Mouse (Mus musculus) forebrain, postnatal 0 days (tissue): Measurements from ENCODE around the gene St3gal2. TPM values are rescaled to one million over a fixed set of nuclear protein-coding genes. Genes with fewer than 3 reads are reported as not detected.

Source experiments
- ATAC-seq: fragments of 200-750 bp; cut with Nextera tagmentation; 2 replicates; pipeline ENCODE4 v1.8.0; 2017; ENCODE audit warnings: mild to moderate bottlenecking, moderate library complexity
- DNase-seq: peaks from one replicate; pipeline ENCODE4 v3.0.0-alpha.2; 2015
- H3K27ac ChIP-seq: fragments of 300-500 bp; sonication (generic); 2 replicates; pipeline ENCODE4 v1.5.1; 2014; ENCODE audit warnings: low read depth, mild to moderate bottlenecking, antibody characterized with exemption, low read length, moderate library complexity, mixed read lengths
- H3K27me3 ChIP-seq: fragments of 300-500 bp; sonication (generic); 2 replicates; pipeline ENCODE4 v1.6.1; 2014; ENCODE audit warnings: mild to moderate bottlenecking, low read length, mixed read lengths; ENCODE audit not compliant: insufficient read depth
- H3K36me3 ChIP-seq: fragments of 300-500 bp; sonication (generic); 2 replicates; pipeline ENCODE4 v1.6.1; 2014; ENCODE audit warnings: mild to moderate bottlenecking, moderate library complexity; ENCODE audit not compliant: insufficient read depth
- H3K4me1 ChIP-seq: fragments of 300-500 bp; sonication (generic); 2 replicates; pipeline ENCODE4 v1.6.1; 2014; ENCODE audit warnings: antibody characterized with exemption; ENCODE audit not compliant: insufficient read depth
- H3K4me2 ChIP-seq: fragments of 300-500 bp; sonication (generic); 2 replicates; pipeline ENCODE4 v1.6.1; 2014; ENCODE audit warnings: low read depth, mild to moderate bottlenecking, moderate library complexity
- H3K4me3 ChIP-seq: fragments of 300-500 bp; sonication (generic); 2 replicates; pipeline ENCODE4 v1.5.1; 2014; ENCODE audit warnings: low read depth, low read length, mixed read lengths
- H3K9ac ChIP-seq: fragments of 300-500 bp; sonication (generic); 2 replicates; pipeline ENCODE4 v1.6.1; 2014; ENCODE audit warnings: mild to moderate bottlenecking
- H3K9me3 ChIP-seq: fragments of 300-500 bp; sonication (generic); 2 replicates; pipeline ENCODE4 v1.6.1; 2016; ENCODE audit warnings: low read length
- CTCF ChIP-seq: sonication (generic); IDR thresholded peaks from 2 replicates; pipeline ENCODE4 v1.5.1; 2016; ENCODE audit warnings: antibody characterized with exemption, control low read depth, low read depth
- WGBS: fragments of 180-500 bp; shearing (Covaris S2); extraction: QIAGEN DNeasy Blood & Tissue Kit; methylation state at CpG from one replicate; pipeline ENCODE4 v1.1.7; 2014; 5-methylcytosine and 5-hydroxymethylcytosine counted together
- polyA plus RNA-seq: library from polyadenylated mRNA; unstranded; fragments of >200 nt; fragmentation: Nextera tagmentation; extraction: Ambion mirVana; gene quantifications from 2 replicates; pipeline ENCODE4 v1.2.1, GENCODE M21; 2015
- total RNA-seq: library from RNA; depleted of rRNA; stranded (reverse); fragments of >200 nt; gene quantifications from 2 replicates; pipeline ENCODE4 v1.2.3, GENCODE M21; 2014; rRNA removed

The St3gal2 gene
- total RNA-seq (27.4 and 30.7 TPM in 2 replicates), polyA plus RNA-seq (16.0 and 22.1 TPM in 2 replicates)

DNA sequence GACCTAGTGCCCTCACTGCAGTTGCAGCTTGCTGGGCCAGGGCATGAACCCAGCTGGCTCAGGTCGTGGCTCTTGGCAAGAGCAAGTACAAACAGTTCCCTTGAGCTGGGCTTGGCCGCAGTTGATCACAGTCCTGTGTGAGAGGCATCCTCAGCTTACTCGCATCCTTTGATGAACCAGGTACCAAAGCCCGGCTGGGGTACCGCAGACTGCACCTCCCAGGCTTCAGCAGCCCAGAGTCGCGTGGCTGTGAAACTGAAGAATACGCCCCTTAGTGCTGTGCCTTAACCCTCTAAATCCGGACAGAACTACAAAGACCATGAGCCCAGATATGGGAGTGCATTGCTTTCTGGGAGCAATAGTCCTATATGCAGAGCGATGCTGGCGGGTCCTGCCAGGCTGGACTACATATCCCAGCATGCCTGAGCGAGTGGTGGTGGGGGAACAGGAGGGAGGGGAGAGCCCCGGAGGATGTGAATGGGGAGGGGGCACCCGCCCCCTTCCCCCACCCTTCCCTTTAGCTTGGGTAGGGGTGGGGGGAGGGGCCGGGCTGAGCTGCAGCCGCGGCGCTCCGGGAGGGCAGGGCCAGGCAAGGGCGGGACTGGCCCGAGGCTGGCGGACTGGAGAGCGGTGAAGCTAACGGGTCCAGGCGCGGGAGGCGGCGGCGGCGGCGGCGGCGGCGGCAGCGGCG lies at the start of gene St3gal2:
St3gal2 (plus strand) TSS at position 582 of the 691 bp plus-strand sequence.
- peak within 1 kb of the TSS; percentile 83 for H3K9ac ChIP-seq
- peak; percentile 96 for DNase-seq
- 9% methylated on average over 30 of the region's 36 CpGs for WGBS
- no peaks in the 10 kb centered on the region for H3K9me3 ChIP-seq
- peak within 1 kb of the TSS; percentile 79 for H3K4me2 ChIP-seq
- H3K4me3 ChIP-seq, result peak within 1 kb of the TSS; percentile 83
- H3K27ac ChIP-seq, result peak within 1 kb of the TSS; percentile 76
- H3K36me3 ChIP-seq, result no peaks in the 10 kb centered on the region
- peak; percentile 100 for ATAC-seq
- H3K4me1 ChIP-seq, result peaks cover 14% of the 10 kb centered on the region
- TF ChIP-seq CTCF, result peak; percentile 9; the same call in 1 of the 2 replicates
- H3K27me3 ChIP-seq, result no peaks in the 10 kb centered on the region

DNA sequence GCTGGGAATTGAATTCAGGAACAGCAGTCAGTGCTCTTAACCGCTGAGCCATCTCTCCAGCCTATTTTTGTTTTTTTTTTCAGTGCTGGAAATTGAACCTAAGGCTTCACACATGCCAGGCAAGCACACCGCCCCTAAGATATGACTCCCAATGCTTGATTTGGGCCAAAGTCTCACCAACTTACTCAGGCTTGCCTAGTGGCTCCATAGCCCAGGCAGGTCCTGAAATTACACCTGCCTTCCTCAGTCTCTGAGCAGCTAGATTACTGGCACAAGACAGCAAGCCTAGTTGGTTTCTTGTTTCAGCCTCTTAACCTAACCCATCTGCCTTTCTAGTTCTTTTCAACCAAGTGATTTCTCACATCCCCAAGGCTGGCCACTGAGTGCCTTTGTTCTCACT lies 49.2 kb upstream of the St3gal2 start:
- H3K27ac ChIP-seq, result no peak overlapping the region
- no peak overlapping the region for H3K9ac ChIP-seq
- H3K36me3 ChIP-seq, result peaks cover 86% of the 10 kb centered on the region
- no peaks in the 10 kb centered on the region for H3K4me1 ChIP-seq
- no peaks in the 10 kb centered on the region for H3K27me3 ChIP-seq
- H3K4me2 ChIP-seq, result no peak overlapping the region
- ATAC-seq (no peak), DNase-seq (no peak)
- no peak overlapping the region for H3K4me3 ChIP-seq
- no peak for TF ChIP-seq CTCF
- no peaks in the 10 kb centered on the region for H3K9me3 ChIP-seq
- 92% methylated on average over 2 of the region's 2 CpGs for WGBS

DNA sequence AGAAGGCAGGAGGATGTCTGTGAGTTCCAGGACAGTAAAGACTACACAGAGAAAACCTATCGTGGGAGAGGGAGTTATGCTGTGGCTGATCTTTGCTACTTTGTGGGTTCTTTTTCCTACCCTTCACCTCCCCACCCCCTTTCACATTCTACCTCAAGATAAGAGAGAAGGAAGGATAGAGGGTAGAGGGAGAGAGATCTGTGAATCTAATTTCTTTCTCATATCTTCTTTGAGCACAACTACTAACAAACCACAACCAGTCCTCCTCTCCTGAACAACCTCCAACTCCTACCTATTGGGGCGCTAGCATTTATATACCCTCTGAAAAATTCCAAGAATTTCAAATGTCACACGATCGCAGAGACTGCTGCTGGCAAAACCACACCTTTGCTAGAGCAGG lies 41.9 kb upstream of the St3gal2 start:
- no peak overlapping the region for H3K4me2 ChIP-seq
- DNase-seq, result no peak
- 95% methylated on average over 4 of the region's 4 CpGs for WGBS
- no peak overlapping the region for H3K27ac ChIP-seq
- no peaks in the 10 kb centered on the region for H3K9me3 ChIP-seq
- H3K9ac ChIP-seq, result no peak overlapping the region
- no peak for TF ChIP-seq CTCF
- no peaks in the 10 kb centered on the region for H3K4me1 ChIP-seq
- no peaks in the 10 kb centered on the region for H3K27me3 ChIP-seq
- peaks cover 92% of the 10 kb centered on the region for H3K36me3 ChIP-seq
- no peak overlapping the region for H3K4me3 ChIP-seq
- no peak for ATAC-seq

DNA sequence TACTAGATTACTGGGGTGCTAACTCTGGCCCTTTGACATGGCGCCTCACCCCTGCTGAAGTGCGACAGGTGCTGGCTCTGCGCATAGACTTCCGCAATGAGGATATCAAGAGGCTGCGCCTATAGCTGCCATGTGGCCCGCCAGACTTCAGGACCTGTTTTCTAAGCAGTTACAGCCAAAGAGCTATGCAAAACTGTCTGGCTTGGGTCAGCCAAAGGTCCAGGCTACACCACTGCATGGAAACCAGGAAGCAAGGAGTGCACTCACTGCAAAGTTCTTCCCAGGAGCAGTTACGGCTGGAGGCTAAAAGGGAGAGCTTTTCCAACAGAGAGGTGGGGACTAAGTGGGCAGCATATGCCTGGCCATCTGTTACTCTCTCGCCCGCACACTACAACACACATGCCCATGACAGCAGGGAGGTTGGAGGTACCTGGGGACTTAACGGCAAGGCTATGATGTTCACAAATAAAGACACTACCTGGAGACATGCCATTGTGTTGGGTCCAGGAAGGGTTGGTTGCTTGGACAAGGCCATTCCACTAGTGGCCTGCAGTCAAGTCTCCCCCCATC lies 37.9 kb upstream of the St3gal2 start:
- no peak for ATAC-seq
- Histone ChIP-seq H3K27me3 (no peaks in the 10 kb centered on the region), H3K4me1 (no peaks in the 10 kb centered on the region), H3K9me3 (no peaks in the 10 kb centered on the region), H3K4me3 (no peak overlapping the region), H3K9ac (no peak overlapping the region), H3K27ac (no peak overlapping the region), H3K36me3 (peaks cover 70% of the 10 kb centered on the region), H3K4me2 (no peak overlapping the region)
- no peak for DNase-seq
- no peak for TF ChIP-seq CTCF
- WGBS, result 87% methylated on average over 10 of the region's 10 CpGs

DNA sequence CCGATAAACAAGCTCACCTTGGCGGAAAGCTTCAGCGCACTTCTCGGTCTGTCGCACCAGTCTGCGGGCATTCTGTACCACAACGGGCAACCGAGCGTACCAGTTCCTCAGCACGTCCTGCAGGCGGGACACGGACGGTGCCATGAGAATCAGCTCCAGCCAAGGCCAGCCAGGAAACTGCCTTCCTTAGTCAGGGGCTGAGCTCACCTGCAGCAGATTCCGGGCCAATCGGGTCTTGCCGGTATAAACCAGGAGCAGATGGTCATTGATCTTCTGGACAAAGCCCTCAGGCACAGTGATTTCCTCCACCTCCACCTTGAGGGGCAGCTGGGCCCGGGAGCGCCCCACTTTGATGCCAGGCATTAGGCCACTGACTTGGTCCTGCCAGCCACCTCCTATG lies 35.9 kb upstream of the St3gal2 start:
- H3K4me1 ChIP-seq, result no peaks in the 10 kb centered on the region
- no peak for TF ChIP-seq CTCF
- DNase-seq (no peak), ATAC-seq (no peak)
- no peak overlapping the region for H3K4me2 ChIP-seq
- no peak overlapping the region for H3K27ac ChIP-seq
- H3K27me3 ChIP-seq, result no peaks in the 10 kb centered on the region
- H3K9ac ChIP-seq, result no peak overlapping the region
- H3K4me3 ChIP-seq, result no peak overlapping the region
- H3K9me3 ChIP-seq, result no peaks in the 10 kb centered on the region
- peaks cover 53% of the 10 kb centered on the region for H3K36me3 ChIP-seq
- 94% methylated on average over 18 of the region's 18 CpGs for WGBS

DNA sequence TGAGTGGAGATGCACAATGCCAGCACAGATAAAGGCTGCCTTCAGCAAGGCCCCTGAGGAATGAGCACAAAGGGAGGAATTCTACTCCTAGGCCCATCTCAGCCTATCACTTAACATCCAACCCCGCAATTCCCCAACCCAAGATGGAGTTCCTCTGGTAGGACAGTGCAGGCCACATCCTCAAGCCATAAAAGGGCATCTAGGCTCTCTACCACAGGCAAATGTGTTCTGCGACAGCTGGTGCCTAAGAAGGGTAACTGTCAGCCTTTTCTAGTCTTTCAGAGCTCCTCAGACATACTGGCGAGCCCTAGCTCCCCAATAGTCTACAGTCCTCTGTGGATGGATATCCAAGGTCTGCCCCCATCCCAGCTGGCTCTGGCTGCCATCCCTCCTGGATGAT lies 33.1 kb upstream of the St3gal2 start:
- Histone ChIP-seq H3K36me3 (peaks cover 28% of the 10 kb centered on the region), H3K27me3 (no peaks in the 10 kb centered on the region), H3K4me3 (no peak overlapping the region), H3K9me3 (no peaks in the 10 kb centered on the region), H3K27ac (no peak overlapping the region), H3K4me2 (no peak overlapping the region), H3K9ac (no peak overlapping the region), H3K4me1 (no peaks in the 10 kb centered on the region)
- no peak for TF ChIP-seq CTCF
- 85% methylated on average over 3 of the region's 3 CpGs for WGBS
- DNase-seq (no peak), ATAC-seq (no peak)

DNA sequence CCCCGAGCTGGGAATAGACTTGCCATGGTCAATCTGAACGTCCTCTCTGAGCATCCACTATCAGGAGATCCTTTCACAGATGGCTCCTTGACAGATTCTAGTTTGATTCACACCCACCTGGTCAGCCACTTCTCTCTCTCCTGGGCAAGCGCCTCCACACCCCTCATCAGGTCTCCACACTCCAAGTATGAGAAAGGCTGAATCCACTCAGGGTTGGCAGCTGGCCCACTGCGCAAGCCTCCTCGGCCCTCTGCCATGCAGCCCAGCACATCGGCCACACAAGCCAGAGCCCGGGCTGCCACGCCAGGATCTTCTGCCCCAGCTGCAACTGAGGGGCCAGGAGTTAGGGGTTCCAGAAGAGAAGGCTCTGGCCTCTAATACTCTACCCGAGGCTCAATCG lies 32.2 kb upstream of the St3gal2 start:
- Histone ChIP-seq H3K4me3 (no peak overlapping the region), H3K9ac (no peak overlapping the region), H3K4me1 (no peaks in the 10 kb centered on the region), H3K9me3 (no peaks in the 10 kb centered on the region), H3K36me3 (peaks cover 19% of the 10 kb centered on the region), H3K27ac (no peak overlapping the region), H3K4me2 (no peak overlapping the region), H3K27me3 (no peaks in the 10 kb centered on the region)
- 87% methylated on average over 10 of the region's 10 CpGs for WGBS
- no peak for ATAC-seq
- TF ChIP-seq CTCF, result no peak
- no peak for DNase-seq
